Comparison of ENCODE assay signal across 11 mouse cellular contexts in genomic region chr12:26635253-26635652, GRCm38 (mm10).
DNase-seq lines count a peak whose midpoint lies in the region; ATAC-seq lines count a peak whose summit lies in the region.
"Had no signal": no experiment of that assay in that cellular context is flagged by ENCODE, and none has a peak within 500 bp of the region (broad histone marks: within the 10 kb centered on the region; RNA-seq: fewer than 3 reads in every experiment).

No protein-coding gene starts in this region.

- ATAC-seq in hindbrain, embryonic 11.5 days (ENCODE audit: low FRiP score): peak; percentile 65; the same call in 1 of the 2 replicates
- peak; percentile 44; the same call in 1 of the 2 replicates for ATAC-seq in midbrain, embryonic 14.5 days (ENCODE audit: low FRiP score, low TSS enrichment)

- peak overlapping the region; percentile 36; the same call in 1 of the 2 replicates for H3K27ac ChIP-seq in embryonic facial prominence, embryonic 10.5 days (replicated peaks)
- H3K27ac ChIP-seq in hindbrain, embryonic 11.5 days (ENCODE audit: low read depth, low read length): peak overlapping the region; percentile 83
- H3K27ac ChIP-seq in midbrain, embryonic 14.5 days (replicated peaks; ENCODE audit: low read depth, low read length): peak overlapping the region; percentile 75
- H3K27ac ChIP-seq: limb, embryonic 12.5 days had no signal

- peaks cover 38% of the 10 kb centered on the region for H3K4me1 ChIP-seq in embryonic facial prominence, embryonic 10.5 days
- no peaks in the 10 kb centered on the region; the same call in 1 of the 2 replicates for H3K4me1 ChIP-seq in hindbrain, embryonic 11.5 days (replicated peaks; ENCODE audit: control insufficient read depth, insufficient read depth, low read length)
- H3K4me1 ChIP-seq in midbrain, embryonic 14.5 days (ENCODE audit: control insufficient read depth, insufficient read depth, low read length): peaks cover 30% of the 10 kb centered on the region

- no peaks in the 10 kb centered on the region for H3K36me3 ChIP-seq in embryonic facial prominence, embryonic 10.5 days (replicated peaks)
- H3K36me3 ChIP-seq in hindbrain, embryonic 11.5 days (ENCODE audit: control insufficient read depth, insufficient read depth, low read length): no peaks in the 10 kb centered on the region
- H3K36me3 ChIP-seq in midbrain, embryonic 14.5 days (ENCODE audit: control insufficient read depth, insufficient read depth, low read length): no peaks in the 10 kb centered on the region
- H3K36me3 ChIP-seq: limb, embryonic 12.5 days had no signal

- no peak overlapping the region for H3K4me2 ChIP-seq in hindbrain, embryonic 11.5 days (replicated peaks; ENCODE audit: low read depth, low read length)
- peak overlapping the region; percentile 21 for H3K4me2 ChIP-seq in midbrain, embryonic 14.5 days (ENCODE audit: low read length)
- H3K4me2 ChIP-seq: limb, embryonic 12.5 days had no signal

- no peaks in the 10 kb centered on the region for H3K9me3 ChIP-seq in embryonic facial prominence, embryonic 10.5 days
- no peaks in the 10 kb centered on the region for H3K9me3 ChIP-seq in hindbrain, embryonic 11.5 days (ENCODE audit: control insufficient read depth, low read length)
- H3K9me3 ChIP-seq in midbrain, embryonic 14.5 days (ENCODE audit: control insufficient read depth, low read length): no peaks in the 10 kb centered on the region
- H3K9me3 ChIP-seq: limb, embryonic 12.5 days had no signal

- no peaks in the 10 kb centered on the region for H3K27me3 ChIP-seq in embryonic facial prominence, embryonic 10.5 days (replicated peaks; ENCODE audit: low read depth, poor library complexity, severe bottlenecking)
- no peaks in the 10 kb centered on the region for H3K27me3 ChIP-seq in hindbrain, embryonic 11.5 days (ENCODE audit: control insufficient read depth, insufficient read depth, low read length)
- H3K27me3 ChIP-seq in midbrain, embryonic 14.5 days (ENCODE audit: control insufficient read depth, insufficient read depth, low read length): no peaks in the 10 kb centered on the region
- H3K27me3 ChIP-seq: limb, embryonic 12.5 days had no signal

- H3K4me3 ChIP-seq in embryonic facial prominence, embryonic 10.5 days: no peak overlapping the region
- H3K4me3 ChIP-seq in hindbrain, embryonic 11.5 days (ENCODE audit: low read depth, low read length): no peak overlapping the region
- H3K4me3 ChIP-seq in midbrain, embryonic 14.5 days (replicated peaks; ENCODE audit: low read depth, low read length): no peak overlapping the region
- H3K4me3 ChIP-seq: limb, embryonic 12.5 days had no signal

- intact Hi-C loops in gastrocnemius, postnatal 36 days (cut with DNase I): no loop called here

- H3K9ac ChIP-seq in hindbrain, embryonic 11.5 days (ENCODE audit: low read depth, low read length): no peak overlapping the region
- H3K9ac ChIP-seq in midbrain, embryonic 14.5 days (replicated peaks; ENCODE audit: low read length): no peak overlapping the region
- H3K9ac ChIP-seq: limb, embryonic 12.5 days had no signal

- 49% methylated on average over 3 of the region's 3 CpGs for WGBS in embryonic facial prominence, embryonic 10.5 days
- WGBS in hindbrain, embryonic 11.5 days: 11% methylated on average over 3 of the region's 3 CpGs
- WGBS in midbrain, embryonic 14.5 days: 5% methylated on average over 3 of the region's 3 CpGs

- peak; percentile 46 for DNase-seq in brain, embryonic 18.5 days (ENCODE audit: low read depth, low spot score)
- DNase-seq in embryonic facial prominence, embryonic 10.5 days (ENCODE audit: low spot score): no peak
- DNase-seq in hindbrain, embryonic 11.5 days (ENCODE audit: low spot score): no peak
- peak; percentile 72 for DNase-seq in midbrain, embryonic 14.5 days
- no peak for DNase-seq in urinary bladder, adult 18-20 months (ENCODE audit: low spot score in 2 of 2)
- no peak for DNase-seq in gastrocnemius, postnatal 36 days
- no peak for DNase-seq in adrenal gland, postnatal 25 days
- DNase-seq: kidney, adult 8-10 months; lung, adult 18-20 months; spleen, adult 18-20 months had no signal

Comparison
In these comparisons a context has a peak if more than half of its experiments do, and no peak if none do; other contexts are left out.
1. DNase-seq: peak in brain, embryonic 18.5 days (single experiment) and midbrain, embryonic 14.5 days (single experiment); none in embryonic facial prominence, embryonic 10.5 days (single experiment), hindbrain, embryonic 11.5 days (single experiment), urinary bladder, adult 18-20 months (0 of 2), gastrocnemius, postnatal 36 days (0 of 2) and adrenal gland, postnatal 25 days (single experiment).
2. Peak in every context shown above with its lines, with median percentiles within 50 percentile points of each other: H3K27ac ChIP-seq.